Mouse (Mus musculus): ENCODE measurements around the gene Tmem50b. TPM values are rescaled to one million over a fixed set of nuclear protein-coding genes. Genes with fewer than 3 reads are reported as not detected.

Gene Tmem50b
- polyA plus RNA-seq, 1 experiment from 2014 or later, result 47.7 TPM

Small RNAs within 50 kb of the gene (microRNA-seq; reads per million reads assigned to microRNA genes)
- gene Mir6367, result not detected

Other genes with a start within 250 kb of the Tmem50b start
- 55.5 and 56.2 TPM in 2 replicates for gene Ifnar2, start 225.0 kb downstream of the Tmem50b start, polyA plus RNA-seq (2015; fragmentation: Nextera tagmentation; extraction: Ambion mirVana)
- gene Gm21970, start 206.1 kb downstream of the Tmem50b start, polyA plus RNA-seq (2015; fragmentation: Nextera tagmentation; extraction: Ambion mirVana), result not detected in 2 replicates
- 38.8 and 45.1 TPM in 2 replicates for gene Il10rb, start 191.6 kb downstream of the Tmem50b start, polyA plus RNA-seq (2015; fragmentation: Nextera tagmentation; extraction: Ambion mirVana)
- 67.3 and 71.8 TPM in 2 replicates for gene Ifnar1, start 112.6 kb downstream of the Tmem50b start, polyA plus RNA-seq (2015; fragmentation: Nextera tagmentation; extraction: Ambion mirVana)
- gene Ifngr2, start 50.7 kb downstream of the Tmem50b start, polyA plus RNA-seq (2015; fragmentation: Nextera tagmentation; extraction: Ambion mirVana), result 52.1 and 52.7 TPM in 2 replicates
- 3.8 and 4.9 TPM in 2 replicates for gene Dnajc28, start 21.2 kb upstream of the Tmem50b start, polyA plus RNA-seq (2015; fragmentation: Nextera tagmentation; extraction: Ambion mirVana)
- 120 and 129 TPM in 2 replicates for gene Gart, start 49.2 kb upstream of the Tmem50b start, polyA plus RNA-seq (2015; fragmentation: Nextera tagmentation; extraction: Ambion mirVana)
- gene Son, start 49.7 kb upstream of the Tmem50b start, polyA plus RNA-seq (2015; fragmentation: Nextera tagmentation; extraction: Ambion mirVana), result 100.0 and 111 TPM in 2 replicates
- gene Donson, start 91.0 kb upstream of the Tmem50b start, polyA plus RNA-seq (2015; fragmentation: Nextera tagmentation; extraction: Ambion mirVana), result 21.5 and 22.6 TPM in 2 replicates
- 73.9 and 80.8 TPM in 2 replicates for gene Cryzl1, start 131.2 kb upstream of the Tmem50b start, polyA plus RNA-seq (2015; fragmentation: Nextera tagmentation; extraction: Ambion mirVana)
- gene Itsn1, start 131.5 kb upstream of the Tmem50b start, polyA plus RNA-seq (2015; fragmentation: Nextera tagmentation; extraction: Ambion mirVana), result 24.3 and 25.7 TPM in 2 replicates